In genomic region chr11:101154648-101155047, GRCm38 (mm10) we compare ENCODE assay signal across 15 mouse cellular contexts.
"Had no signal": no experiment of that assay in that cellular context is flagged by ENCODE, and none has a peak within 500 bp of the region (broad histone marks: within the 10 kb centered on the region; RNA-seq: fewer than 3 reads in every experiment).

No protein-coding gene starts in this region.

- H3K9ac ChIP-seq: lung, embryonic 14.5 days; neural tube, embryonic 15.5 days; stomach, embryonic 15.5 days had no signal

- DNase-seq: lung, adult 18-20 months; lung, embryonic 14.5 days; lung, postnatal 10 days; lung, postnatal 4 days; right cerebral cortex, postnatal 14 days; thymus, adult 2 months; thymus, postnatal 25 days; thymus, postnatal 4 days had no signal

- H3K27ac ChIP-seq: midbrain, embryonic 10.5 days; stomach, embryonic 15.5 days; stomach, postnatal 0 days had no signal

- H3K4me3 ChIP-seq: midbrain, embryonic 13.5 days; myocyte; neural tube, embryonic 13.5 days; neural tube, embryonic 15.5 days; stomach, embryonic 15.5 days had no signal

- H3K27me3 ChIP-seq: stomach, embryonic 15.5 days had no signal

- H3K36me3 ChIP-seq: midbrain, embryonic 10.5 days; midbrain, embryonic 13.5 days; stomach, embryonic 15.5 days had no signal

- ATAC-seq: midbrain, embryonic 13.5 days had no signal

- H3K9me3 ChIP-seq: midbrain, embryonic 10.5 days; midbrain, embryonic 13.5 days; neural tube, embryonic 13.5 days; neural tube, embryonic 15.5 days; stomach, embryonic 15.5 days had no signal
